Mouse (Mus musculus) embryonic facial prominence, embryonic 11.5 days (tissue): ENCODE measurements around the gene Qtrt2. TPM values are rescaled to one million over a fixed set of nuclear protein-coding genes. Genes with fewer than 3 reads are reported as not detected.

ENCODE experiments used
- ATAC-seq: fragments of 200-750 bp; cut with Nextera tagmentation; replicated peaks from 2 replicates; pipeline ENCODE4 v1.8.0; 2017; ENCODE audit warnings: low read depth; ENCODE audit not compliant: insufficient number of reproducible peaks, low FRiP score, low TSS enrichment
- DNase-seq: peaks from one replicate; pipeline ENCODE4 v3.0.0-alpha.2; 2015; ENCODE audit warnings: low spot score
- H3K27ac ChIP-seq: fragments of 300-500 bp; sonication (generic); replicated peaks from 2 replicates; pipeline ENCODE4 v1.5.1; 2014; ENCODE audit warnings: mild to moderate bottlenecking, low read depth, low read length, control low read depth
- H3K27me3 ChIP-seq: fragments of 300-500 bp; sonication (generic); 2 replicates; pipeline ENCODE4 v1.6.1; 2014; ENCODE audit warnings: mild to moderate bottlenecking, low read length, moderate library complexity, mixed read lengths; ENCODE audit not compliant: control insufficient read depth, insufficient read depth
- H3K36me3 ChIP-seq: fragments of 300-500 bp; sonication (generic); replicated peaks from 2 replicates; pipeline ENCODE4 v1.6.1; 2014; ENCODE audit warnings: low read depth, mild to moderate bottlenecking, low read length, moderate library complexity, mixed read lengths; ENCODE audit not compliant: control insufficient read depth, insufficient read depth
- H3K4me1 ChIP-seq: fragments of 300-500 bp; sonication (generic); 2 replicates; pipeline ENCODE4 v1.6.1; 2014; ENCODE audit warnings: low read length, mixed read lengths; ENCODE audit not compliant: control insufficient read depth, insufficient read depth
- H3K4me2 ChIP-seq: fragments of 300-500 bp; sonication (generic); 2 replicates; pipeline ENCODE4 v1.6.1; 2014; ENCODE audit warnings: low read depth, mild to moderate bottlenecking, control low read depth, low read length, moderate library complexity
- H3K4me3 ChIP-seq: fragments of 300-500 bp; sonication (generic); 2 replicates; pipeline ENCODE4 v1.5.1; 2014; ENCODE audit warnings: low read depth, low read length, control low read depth
- H3K9ac ChIP-seq: fragments of 300-500 bp; sonication (generic); replicated peaks from 2 replicates; pipeline ENCODE4 v1.6.1; 2014; ENCODE audit warnings: mild to moderate bottlenecking, control low read depth, low read length
- H3K9me3 ChIP-seq: fragments of 300-500 bp; sonication (generic); replicated peaks from 2 replicates; pipeline ENCODE4 v1.6.1; 2016; ENCODE audit warnings: mild to moderate bottlenecking, low read length, inconsistent platforms, mixed read lengths; ENCODE audit not compliant: control insufficient read depth
- WGBS: fragments of 180-500 bp; shearing (Covaris S2); extraction: QIAGEN DNeasy Blood & Tissue Kit; methylation state at CpG from one replicate; pipeline ENCODE4 v1.1.7; 2014; 5-methylcytosine and 5-hydroxymethylcytosine counted together
- polyA plus RNA-seq: library from polyadenylated mRNA; unstranded; fragments of >200 nt; fragmentation: Nextera tagmentation; extraction: Ambion mirVana; gene quantifications from 2 replicates; pipeline ENCODE4 v1.2.1, GENCODE M21; 2014

The Qtrt2 gene
- polyA plus RNA-seq, 1 experiment from 2014 or later: 54.4 TPM

DNA sequence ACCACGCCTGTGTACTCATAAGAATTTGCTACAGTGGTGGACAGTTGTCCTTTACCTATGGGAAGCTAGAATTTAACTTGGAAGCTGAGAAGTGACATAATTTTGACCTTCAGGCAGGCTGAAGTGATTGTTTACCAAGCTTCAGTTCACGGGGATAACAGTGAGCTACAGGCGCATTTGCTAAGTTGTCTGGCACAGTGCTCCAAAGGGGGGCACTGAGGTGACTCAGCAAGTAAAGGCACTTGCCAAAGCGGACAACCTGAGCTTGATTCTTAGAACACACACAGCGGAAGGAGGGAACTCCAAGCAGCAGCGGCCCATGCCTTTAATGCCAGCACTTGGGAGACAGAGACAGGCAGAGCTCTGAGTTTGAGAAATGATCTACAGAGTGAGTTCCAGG lies 66.0 kb downstream of the Qtrt2 start:
- Histone ChIP-seq H3K4me2 (no peak overlapping the region), H3K4me1 (no peaks in the 10 kb centered on the region), H3K4me3 (no peak overlapping the region), H3K9me3 (no peaks in the 10 kb centered on the region), H3K27ac (no peak overlapping the region), H3K9ac (no peak overlapping the region), H3K27me3 (no peaks in the 10 kb centered on the region), H3K36me3 (no peaks in the 10 kb centered on the region; the same call in 1 of the 2 replicates)
- ATAC-seq: no peak
- WGBS: 78% methylated on average over 6 of the region's 6 CpGs
- DNase-seq: no peak

DNA sequence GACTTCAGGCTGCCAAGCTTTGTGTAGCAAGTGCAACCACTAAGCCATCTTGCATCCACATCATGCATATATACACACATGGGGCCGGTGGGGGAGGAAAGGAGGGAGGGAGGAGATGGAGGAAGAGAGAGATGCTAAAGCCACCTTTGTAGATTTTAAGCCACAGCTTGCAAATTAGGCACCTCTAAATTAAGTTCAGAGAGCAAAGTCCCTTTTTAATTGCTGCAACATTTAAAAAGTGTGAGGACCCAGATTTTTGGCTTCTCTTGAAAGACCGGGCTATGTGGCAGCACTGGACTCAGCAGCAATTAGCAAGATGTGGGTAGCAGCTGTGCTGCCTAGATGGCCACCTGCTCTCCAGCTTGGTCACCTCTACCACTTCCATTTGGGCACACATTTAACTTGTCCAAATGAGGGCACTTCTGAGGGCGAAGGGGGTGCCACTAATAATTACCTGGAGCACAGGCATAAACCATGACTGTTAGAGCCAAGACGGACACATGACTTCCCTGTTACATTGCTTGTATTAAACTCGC lies 67.6 kb downstream of the Qtrt2 start:
- Histone ChIP-seq H3K4me2 (no peak overlapping the region), H3K9ac (no peak overlapping the region), H3K4me1 (no peaks in the 10 kb centered on the region), H3K27me3 (no peaks in the 10 kb centered on the region), H3K36me3 (no peaks in the 10 kb centered on the region; the same call in 1 of the 2 replicates), H3K9me3 (no peaks in the 10 kb centered on the region), H3K27ac (no peak overlapping the region), H3K4me3 (no peak overlapping the region)
- ATAC-seq (no peak), DNase-seq (no peak)
- WGBS: 82% methylated on average over 5 of the region's 5 CpGs

DNA sequence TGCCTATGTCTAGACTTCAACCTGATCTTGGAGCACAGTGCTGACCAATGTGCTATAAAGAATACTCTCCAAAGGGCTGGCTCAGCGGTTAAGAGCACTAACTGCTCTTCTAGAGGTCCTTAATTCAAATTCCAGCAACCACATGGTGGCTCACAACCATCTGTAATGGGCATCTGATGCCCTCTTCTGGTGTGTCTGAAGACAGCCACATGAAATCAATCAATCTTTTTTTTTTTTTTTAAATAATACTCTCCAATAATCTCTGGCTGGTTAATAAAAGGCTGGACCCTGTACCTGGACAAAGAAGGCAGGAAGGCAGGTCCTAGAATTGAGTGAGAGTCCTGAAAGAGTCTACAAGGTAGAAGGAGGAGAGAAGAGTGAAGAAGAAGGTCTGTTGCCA lies 76.8 kb downstream of the Qtrt2 start:
- 73% methylated on average over 1 of the region's 1 CpGs for WGBS
- H3K4me3 ChIP-seq: no peak overlapping the region
- H3K4me1 ChIP-seq: no peaks in the 10 kb centered on the region
- H3K27ac ChIP-seq: no peak overlapping the region
- no peaks in the 10 kb centered on the region for H3K36me3 ChIP-seq
- no peak overlapping the region for H3K9ac ChIP-seq
- H3K9me3 ChIP-seq: no peaks in the 10 kb centered on the region
- ATAC-seq (no peak), DNase-seq (no peak)
- H3K4me2 ChIP-seq: no peak overlapping the region
- no peaks in the 10 kb centered on the region for H3K27me3 ChIP-seq

DNA sequence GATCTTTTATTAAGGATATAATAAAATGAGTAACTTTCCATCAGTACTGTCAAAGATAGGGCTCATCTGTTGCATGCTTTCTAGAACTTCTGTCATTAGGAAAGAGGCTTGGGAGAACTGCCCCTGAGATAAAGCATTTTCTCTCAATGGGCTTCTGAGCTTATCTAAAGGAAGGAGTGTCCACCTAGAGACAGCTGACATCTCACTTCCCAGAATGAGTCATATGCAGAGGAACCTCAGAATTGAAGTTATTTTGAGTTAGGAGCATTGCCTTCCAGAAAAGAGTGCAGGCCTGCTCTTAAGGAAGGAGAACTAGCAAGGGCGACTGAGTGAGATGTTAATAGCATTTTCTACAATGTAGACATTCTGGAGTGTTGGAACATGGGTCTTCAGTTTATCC lies 85.4 kb downstream of the Qtrt2 start:
- ATAC-seq (no peak), DNase-seq (no peak)
- Histone ChIP-seq H3K4me1 (no peaks in the 10 kb centered on the region), H3K4me3 (no peak overlapping the region), H3K4me2 (no peak overlapping the region), H3K27me3 (no peaks in the 10 kb centered on the region), H3K9ac (no peak overlapping the region), H3K27ac (no peak overlapping the region), H3K9me3 (no peaks in the 10 kb centered on the region), H3K36me3 (no peaks in the 10 kb centered on the region)
- 89% methylated on average over 1 of the region's 1 CpGs for WGBS

DNA sequence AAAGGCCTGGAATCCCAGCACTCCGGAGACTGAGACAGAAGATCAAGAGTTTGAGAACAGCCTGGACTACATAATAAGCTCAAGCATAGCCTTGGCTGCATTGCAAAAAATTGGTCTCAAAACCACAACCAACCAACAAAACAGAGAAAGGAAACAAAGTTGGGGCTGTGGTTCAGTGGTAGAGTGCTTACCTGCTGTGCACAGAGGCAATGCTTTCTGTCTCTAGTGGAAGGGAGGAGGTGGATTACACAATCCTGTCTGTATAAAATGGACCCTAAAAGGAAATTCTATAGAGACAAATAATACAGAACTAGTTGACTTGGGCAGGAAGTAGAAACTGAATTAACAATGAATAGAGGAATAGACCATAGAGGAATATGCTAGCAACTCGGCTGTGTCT lies 94.7 kb downstream of the Qtrt2 start:
- no peak for DNase-seq
- H3K4me3 ChIP-seq: no peak overlapping the region
- H3K9me3 ChIP-seq: no peaks in the 10 kb centered on the region
- no peaks in the 10 kb centered on the region for H3K36me3 ChIP-seq
- no peaks in the 10 kb centered on the region for H3K4me1 ChIP-seq
- no peaks in the 10 kb centered on the region for H3K27me3 ChIP-seq
- no peak overlapping the region for H3K9ac ChIP-seq
- no peak overlapping the region for H3K27ac ChIP-seq
- WGBS: 94% methylated on average over 2 of the region's 2 CpGs
- H3K4me2 ChIP-seq: no peak overlapping the region
- no peak for ATAC-seq

DNA sequence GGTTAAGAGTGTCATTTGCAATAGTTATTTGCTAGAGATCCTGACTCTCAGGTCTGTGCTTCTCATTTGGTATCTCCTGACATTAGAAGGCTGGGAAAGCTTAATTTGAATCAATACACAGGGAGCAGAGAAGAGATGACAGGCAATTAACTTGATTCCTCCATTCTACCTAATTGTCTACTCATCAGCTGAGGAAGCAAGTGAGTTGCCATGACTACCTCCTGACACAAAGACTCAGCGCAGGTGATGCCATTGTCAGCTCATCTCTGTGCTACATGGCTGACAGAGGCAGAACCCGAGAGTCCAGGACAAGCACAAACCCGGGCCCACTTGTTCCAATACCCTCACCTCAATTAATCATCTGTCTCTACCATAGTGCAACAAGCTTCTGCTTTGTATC lies 99.1 kb downstream of the Qtrt2 start:
- H3K27me3 ChIP-seq: no peaks in the 10 kb centered on the region
- 84% methylated on average over 3 of the region's 3 CpGs for WGBS
- H3K9me3 ChIP-seq: no peaks in the 10 kb centered on the region
- H3K4me3 ChIP-seq: no peak overlapping the region
- DNase-seq: no peak
- no peaks in the 10 kb centered on the region for H3K36me3 ChIP-seq
- ATAC-seq: no peak
- no peak overlapping the region for H3K9ac ChIP-seq
- no peaks in the 10 kb centered on the region for H3K4me1 ChIP-seq
- H3K27ac ChIP-seq: no peak overlapping the region
- H3K4me2 ChIP-seq: no peak overlapping the region

DNA sequence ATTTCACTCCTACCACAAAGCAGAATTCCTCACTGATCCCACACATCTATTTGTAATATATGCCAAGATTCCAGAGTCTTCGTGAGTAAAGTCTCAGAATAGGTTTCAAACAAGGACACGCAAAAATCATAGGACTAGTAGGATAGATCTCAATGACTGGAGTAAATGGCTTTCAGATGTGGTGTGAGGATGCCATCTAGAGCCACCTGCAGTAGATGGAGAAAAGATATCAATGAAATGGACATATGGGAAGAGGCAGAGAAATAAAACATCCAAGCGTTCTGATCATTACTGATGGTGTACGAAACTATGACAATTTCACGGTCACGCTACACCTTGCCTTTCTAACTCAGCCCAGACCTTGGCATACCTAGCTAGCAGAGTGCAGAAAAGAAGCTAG lies 108.2 kb downstream of the Qtrt2 start:
- Histone ChIP-seq H3K4me2 (no peak overlapping the region), H3K9ac (no peak overlapping the region), H3K4me1 (no peaks in the 10 kb centered on the region), H3K4me3 (no peak overlapping the region), H3K9me3 (no peaks in the 10 kb centered on the region), H3K36me3 (no peaks in the 10 kb centered on the region), H3K27me3 (no peaks in the 10 kb centered on the region), H3K27ac (no peak overlapping the region)
- ATAC-seq (no peak), DNase-seq (no peak)
- 95% methylated on average over 6 of the region's 6 CpGs for WGBS

DNA sequence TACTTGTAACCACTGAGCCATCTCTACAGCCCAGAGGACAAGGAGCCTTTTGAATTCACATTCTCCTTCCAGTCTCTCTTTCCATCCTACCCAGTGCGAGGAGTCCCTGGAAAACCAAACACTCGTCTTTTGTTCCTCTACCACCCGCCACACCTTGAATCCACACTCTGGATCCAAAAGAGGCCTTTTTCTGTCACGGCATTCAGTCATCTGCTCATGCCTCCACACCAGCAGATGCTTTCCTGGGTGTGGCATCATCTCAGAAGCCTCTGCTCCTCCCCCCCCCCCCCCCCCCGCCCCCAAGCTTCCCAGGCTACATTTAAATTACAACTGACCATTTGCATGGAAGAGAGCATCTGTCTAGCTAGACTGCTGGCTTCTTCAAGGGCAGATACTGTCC lies 110.3 kb downstream of the Qtrt2 start:
- Histone ChIP-seq H3K36me3 (no peaks in the 10 kb centered on the region), H3K27ac (no peak overlapping the region), H3K4me3 (no peak overlapping the region), H3K9me3 (no peaks in the 10 kb centered on the region), H3K4me2 (no peak overlapping the region), H3K27me3 (no peaks in the 10 kb centered on the region), H3K4me1 (no peaks in the 10 kb centered on the region), H3K9ac (no peak overlapping the region)
- no peak for DNase-seq
- no peak for ATAC-seq
- WGBS: 85% methylated on average over 4 of the region's 5 CpGs
